Mouse (Mus musculus): ENCODE results near the gene Pak7.

GRCm38 (mm10) chr2:136387181-136388131 is at the start of gene Pak7:
- TF ChIP-seq CTCF (IDR thresholded peaks at IDR 0.05; ENCODE audit: low read depth) (no peak), EP300 (IDR thresholded peaks at IDR 0.05; ENCODE audit: low read depth) (no peak)
